Mouse (Mus musculus) kidney, adult 2 months (tissue): ENCODE measurements around the gene Rdh11.

ENCODE experiments used
- CTCF ChIP-seq: fragments of 200-500 bp; conservative IDR thresholded peaks from 2 replicates; pipeline ENCODE4 v1.5.1; 2011; ENCODE audit warnings: low read depth, mild to moderate bottlenecking, control low read depth, low read length, moderate library complexity, mixed read lengths; ENCODE audit not compliant: insufficient read depth, insufficient read length
- POLR2A ChIP-seq: fragments of 200-500 bp; IDR thresholded peaks from one replicate; pipeline ENCODE4 v1.6.1; 2011; ENCODE audit warnings: low read depth, low read length, control low read depth

DNA sequence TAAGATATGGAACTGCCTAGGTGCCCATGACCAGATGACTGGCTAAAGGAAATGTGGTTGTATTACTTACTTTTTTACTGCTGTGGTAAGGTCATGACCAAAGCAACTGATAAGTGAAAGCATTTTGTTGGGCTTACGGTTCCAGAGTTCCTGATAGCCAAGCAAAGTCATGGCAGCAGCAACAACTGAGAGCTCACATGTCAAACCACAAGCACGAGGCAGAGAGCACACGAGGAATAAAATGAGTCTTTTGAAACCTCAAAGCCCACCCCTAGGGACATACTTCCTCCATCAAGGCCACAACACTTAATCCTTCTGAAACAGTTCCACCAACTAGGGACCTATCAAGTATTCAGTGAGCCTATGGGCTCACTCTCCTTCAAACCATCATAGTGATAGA is 9.8 kb upstream of the Rdh11 start:
- TF ChIP-seq POLR2A (no peak), CTCF (no peak)
